Mouse (Mus musculus): ENCODE measurements at regions not wholly inside any gene's neighbourhood (a gene's known extent, or its start where the extent isn't known, plus 50 kb on each side); places are given as distances from the start of the nearest gene placed in this dataset.
A peak's percentile ranks its signal among the peaks of the same experiment; 100 is the strongest.

DNA sequence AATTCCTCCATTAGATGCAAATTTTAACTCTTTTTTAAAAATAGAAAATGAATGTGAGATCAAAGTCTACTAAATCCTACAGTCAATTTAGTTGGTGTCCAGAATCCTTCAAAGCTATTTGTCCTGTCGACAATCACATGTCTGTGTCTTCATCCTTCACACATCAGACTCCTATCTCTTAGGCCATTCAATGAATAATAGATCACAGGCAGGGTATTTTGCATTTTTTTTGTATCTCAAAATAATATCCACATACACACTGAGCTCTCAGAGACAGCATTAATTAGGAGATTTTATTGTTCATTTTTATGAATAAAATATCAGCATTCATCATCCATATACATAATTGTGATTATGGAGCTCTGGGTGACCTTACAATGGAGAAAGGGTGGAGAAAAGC is 427.2 kb downstream of the Hao1 start:
- no peak for DNase-seq (ENCODE audit: low spot score in 2 of 2)

DNA sequence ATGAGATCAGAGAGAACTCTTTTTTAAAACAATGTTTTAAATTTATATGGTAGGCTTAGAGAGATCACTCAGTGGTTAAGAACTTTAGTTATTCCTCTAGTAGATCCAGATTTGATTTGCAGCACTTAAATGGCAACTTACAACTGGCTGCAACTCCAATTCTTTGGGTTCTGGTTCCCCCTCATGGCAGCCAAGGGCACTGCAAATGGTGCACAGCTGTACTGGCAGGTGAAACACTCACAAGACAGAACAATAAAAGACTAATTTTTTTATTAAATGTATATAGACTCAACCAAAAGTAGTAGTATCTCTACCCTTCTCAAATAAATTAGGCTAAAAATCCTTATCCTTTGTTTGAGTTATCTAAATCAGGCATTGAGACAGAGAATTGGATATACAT is 446.9 kb downstream of the Hao1 start:
- no peak for DNase-seq (ENCODE audit: low spot score in 2 of 2)

DNA sequence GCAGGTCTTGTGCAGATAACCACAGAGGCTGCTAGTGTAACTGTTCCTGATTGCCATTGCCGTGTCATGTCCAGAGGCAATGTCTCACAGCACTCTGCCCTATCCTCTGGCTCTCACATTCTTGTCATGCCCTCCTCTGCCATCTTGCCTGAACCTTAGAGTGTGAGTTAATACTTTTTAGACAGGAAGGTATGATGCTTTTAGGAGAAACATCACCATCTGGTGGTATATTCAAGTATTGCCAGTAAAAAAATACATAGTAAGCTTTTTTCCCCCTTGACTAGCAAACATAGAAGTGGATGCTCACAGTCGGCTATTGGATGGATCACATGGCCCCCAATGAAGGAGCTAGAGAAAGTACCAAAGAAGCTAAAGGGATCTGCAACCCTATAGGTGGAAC is 465.8 kb downstream of the Hao1 start:
- DNase-seq (ENCODE audit: low spot score in 2 of 2), result no peak

DNA sequence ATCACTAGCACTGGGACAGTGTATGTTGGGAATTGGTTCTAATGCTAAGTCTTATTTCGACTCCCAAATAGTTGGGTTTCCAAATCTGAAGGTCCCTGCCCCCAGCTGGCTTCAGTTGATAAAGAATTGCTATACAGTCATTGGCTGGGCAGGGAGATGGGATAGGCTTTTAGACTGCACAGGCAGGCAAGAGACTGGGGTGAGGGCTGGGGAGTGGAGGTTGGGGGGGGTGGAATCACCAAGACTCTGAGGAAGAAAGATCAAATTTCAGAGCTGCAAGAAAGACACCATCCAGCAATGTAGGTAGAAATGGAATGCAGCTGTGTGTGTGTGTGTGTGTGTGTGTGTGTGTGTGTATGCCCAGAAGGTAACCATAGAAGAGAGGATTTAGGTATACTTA is 474.0 kb downstream of the Hao1 start:
- no peak for DNase-seq (ENCODE audit: low spot score in 2 of 2)

DNA sequence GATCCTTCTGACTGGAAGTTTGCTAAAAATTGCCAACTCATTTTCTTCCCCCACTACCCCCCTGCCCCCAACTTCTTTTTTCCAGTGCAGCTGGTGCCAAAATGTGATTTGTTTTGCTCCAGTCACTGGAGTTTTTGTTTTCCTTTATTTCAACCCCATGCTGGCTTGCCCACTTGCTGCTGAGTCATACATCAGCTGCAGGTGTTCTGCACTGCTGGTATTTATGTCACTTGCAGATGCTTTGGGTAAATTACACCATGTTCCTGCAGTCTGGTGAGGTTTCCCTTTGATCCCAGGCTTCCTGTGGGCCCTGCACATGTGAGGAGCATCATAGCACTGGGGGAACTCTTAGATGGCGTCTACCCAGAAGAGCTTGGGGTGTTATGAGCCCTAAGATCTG is 476.2 kb downstream of the Hao1 start:
- no peak for DNase-seq (ENCODE audit: low spot score in 2 of 2)

DNA sequence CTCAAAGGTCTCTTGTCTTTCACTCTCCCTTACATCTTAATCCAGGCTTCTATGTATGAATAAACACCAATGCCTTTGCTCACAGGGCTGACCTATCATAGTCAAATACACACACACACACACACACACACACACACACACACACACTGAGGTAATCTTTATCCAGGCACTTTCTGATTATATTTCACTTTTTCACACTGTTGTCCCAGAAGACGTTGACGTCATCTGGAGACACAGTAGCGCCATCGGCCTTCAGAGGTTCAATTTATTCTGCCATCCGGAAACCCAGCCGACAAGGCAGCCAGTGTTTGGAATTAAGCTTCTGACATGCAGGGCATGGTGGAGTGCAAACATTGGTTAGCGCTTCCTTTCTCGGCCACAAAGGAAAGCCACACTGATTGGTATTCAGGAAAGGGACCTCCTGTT is 486.2 kb downstream of the Hao1 start:
- no peak for DNase-seq (ENCODE audit: low spot score in 2 of 2)

DNA sequence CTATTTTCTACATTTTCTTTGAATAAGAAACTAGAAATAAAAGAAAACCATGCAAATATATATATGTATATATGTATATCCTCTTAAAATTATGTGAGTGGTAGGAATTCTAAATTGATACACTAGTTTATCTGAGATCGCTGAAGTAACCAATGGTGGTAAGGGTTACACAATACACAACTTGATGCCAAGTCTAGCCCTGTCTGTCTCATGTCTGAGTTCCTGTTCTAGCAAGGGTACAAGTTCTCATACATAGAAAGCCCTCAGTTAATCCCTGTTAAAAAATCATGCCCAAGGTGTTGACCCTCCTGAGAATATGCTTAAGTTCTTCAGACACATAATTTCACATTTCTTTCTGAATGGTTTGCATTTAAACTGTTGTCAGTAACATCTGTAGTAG is 486.8 kb downstream of the Hao1 start:
- DNase-seq (ENCODE audit: low spot score in 2 of 2), result no peak

DNA sequence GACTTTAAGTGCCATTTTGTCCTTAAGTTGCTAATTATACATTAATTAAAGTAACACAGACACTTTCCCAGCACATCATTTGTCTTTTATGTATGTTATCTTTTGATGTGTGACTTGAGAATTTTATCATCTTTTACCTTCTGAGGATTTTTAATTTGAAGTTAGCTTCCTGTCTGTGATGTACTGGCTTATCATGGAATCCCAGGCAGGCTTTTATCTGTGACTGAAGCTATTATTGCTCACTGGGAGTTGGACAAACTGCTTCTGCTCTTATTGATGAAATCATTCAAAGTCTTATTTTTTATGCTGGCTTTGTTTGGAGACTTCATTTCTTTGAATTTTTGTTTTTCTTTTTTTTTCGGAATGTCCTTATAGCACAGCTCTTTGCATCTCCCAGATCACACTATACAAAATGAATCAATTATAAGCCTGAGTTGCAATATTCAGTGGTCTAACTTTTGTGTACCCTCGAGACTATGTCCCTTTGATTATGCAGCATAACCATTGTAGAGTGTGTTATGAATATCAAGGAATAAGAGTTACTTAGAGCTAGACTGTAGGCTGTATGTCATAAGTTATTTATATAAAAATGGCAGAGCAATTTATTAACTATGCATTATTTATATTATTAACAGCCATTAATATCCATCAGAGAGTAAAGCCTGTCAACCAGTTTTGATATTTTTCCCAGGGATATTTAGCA is 494.1 kb downstream of the Hao1 start:
- DNase-seq (ENCODE audit: low spot score in 2 of 2), result no peak

DNA sequence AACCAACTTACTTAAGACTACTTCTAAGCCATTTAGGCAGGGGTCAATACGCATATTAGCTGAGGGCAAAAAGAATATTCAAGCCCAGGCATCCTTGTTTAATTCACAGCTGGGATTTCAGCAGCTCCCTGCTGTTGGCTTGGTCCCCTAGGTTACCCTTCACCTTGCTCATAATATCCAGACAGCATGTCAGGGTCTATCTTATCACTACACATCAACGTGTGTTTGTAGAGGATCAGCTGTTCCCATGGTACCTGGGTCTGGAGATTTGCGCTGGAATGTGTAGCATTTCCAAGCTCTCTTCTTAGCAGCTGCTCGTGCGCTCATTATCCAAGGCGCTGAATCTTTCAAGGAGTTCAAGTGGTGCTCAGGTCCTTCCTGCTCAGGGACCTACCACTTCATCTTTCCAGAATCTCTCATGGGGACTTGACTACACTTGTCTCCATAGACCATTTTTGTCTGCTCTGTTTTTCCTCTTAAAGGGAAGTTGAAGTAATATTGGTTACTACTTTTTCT is 484.5 kb downstream of the Bmp2 start:
- DNase-seq (ENCODE audit: low spot score in 2 of 2), result no peak

DNA sequence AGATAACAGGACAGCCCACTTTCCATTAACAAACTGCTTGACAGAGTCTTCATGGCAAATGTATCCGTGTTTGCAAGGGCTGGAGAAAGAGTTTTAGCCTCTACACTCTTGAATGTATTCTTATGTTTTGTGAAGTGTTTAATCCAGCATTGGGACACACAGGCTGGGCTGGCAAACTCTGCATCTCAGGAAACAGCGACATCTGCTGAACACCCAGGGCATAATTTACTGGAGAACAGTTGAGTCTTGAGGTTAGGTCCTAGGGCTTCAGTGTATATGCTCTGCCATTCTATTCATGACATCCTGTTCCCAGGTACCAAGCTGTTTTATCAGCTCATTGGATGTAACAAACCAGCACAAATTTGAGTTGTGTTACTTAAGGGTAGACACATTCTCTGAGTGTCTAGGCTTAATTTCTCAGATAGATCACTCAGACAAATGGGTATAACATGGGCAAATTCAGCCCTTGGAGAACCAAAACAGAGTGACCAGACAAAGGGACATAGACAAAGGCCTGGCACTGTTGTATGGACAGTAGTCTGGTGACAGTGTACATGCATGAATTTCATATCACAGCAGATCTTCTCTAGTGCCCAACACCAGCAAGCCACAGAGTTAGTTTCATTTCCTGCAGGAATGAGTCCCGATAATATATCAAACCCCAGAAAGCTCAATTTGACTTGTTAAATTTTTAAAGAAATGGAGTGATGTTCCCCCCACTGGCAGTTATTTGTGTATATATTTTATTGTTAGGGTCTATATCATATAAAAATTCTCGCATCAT is 477.9 kb downstream of the Bmp2 start:
- DNase-seq (ENCODE audit: low spot score in 2 of 2), result peak; percentile 15 to 61

DNA sequence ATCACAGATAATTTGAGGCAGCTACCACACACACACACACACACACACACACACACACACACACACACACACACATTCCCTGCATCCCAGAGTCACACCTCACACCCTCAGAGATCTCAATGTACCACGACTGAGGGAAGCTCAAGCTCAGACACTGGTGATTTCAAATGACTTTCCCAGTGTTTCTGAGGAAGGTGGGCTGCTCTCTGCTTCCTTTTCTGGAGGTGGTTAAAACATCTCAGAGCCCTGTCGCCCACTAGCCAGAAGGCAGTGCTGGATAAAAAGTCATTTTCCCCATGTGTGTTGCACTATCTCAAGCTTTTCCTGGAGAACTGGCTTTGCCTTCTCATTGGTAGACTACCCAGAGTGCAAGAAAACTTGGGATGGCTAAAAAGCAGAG is 477.2 kb downstream of the Bmp2 start:
- no peak for DNase-seq (ENCODE audit: low spot score in 2 of 2)

DNA sequence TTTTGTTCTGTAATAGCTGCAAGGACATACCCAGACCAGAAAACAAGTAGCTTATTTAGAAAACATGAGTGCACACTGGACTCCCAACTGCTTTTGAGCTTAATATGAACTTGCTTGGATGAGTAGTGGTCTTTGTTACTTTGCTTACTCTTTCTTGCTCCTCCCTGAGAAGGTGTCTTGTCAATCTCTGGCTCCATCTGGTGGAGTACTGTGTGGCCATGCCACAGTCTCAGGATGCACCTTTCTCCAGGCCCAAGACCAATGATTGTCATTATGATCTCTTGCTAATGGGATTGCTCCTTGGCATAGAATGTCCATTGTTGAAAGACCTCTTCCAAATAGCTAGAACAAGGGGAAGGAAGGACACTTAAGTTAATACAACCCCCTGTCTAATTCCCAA is 465.1 kb downstream of the Bmp2 start:
- DNase-seq (ENCODE audit: low spot score in 2 of 2), result peak; percentile 9 to 55

DNA sequence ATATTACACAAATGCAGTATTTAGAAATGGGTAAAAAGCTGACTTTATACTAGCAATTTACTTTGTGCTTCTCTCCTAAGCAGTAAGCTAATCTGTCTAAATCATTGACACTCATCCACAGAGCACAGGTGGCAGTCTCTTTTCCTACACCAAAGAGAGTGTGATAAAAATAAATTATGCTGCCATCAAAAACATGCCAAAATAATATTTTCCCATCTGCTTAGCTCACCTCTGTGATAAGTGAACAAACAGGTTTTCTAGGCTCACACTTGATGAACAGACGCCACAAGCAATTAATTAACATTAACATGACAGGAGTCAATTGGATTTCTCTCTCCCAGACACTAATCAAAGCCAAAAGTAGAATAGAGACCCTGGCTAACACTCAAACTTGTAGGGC is 451.2 kb downstream of the Bmp2 start:
- peak in 1 of 2 experiments; percentile 21 for DNase-seq (ENCODE audit: low spot score in 2 of 2)

DNA sequence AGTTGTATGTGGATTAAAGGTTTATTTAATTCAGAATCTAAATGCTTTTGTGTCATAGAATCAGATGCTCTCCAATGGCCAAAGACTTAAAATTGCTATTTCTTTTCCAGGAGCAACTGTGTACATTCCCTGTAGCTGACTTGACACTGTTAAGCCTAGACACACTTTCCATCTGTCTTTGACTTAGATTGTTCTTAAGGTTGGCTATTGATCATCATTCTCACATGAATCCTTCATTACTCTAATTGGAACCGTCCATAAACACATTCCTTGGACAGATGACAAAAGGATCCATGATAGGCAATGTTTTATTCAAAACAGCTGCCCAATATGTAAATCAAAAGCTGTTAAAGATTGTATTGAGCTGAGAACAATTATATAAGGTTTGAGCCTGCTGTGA is 442.8 kb downstream of the Bmp2 start:
- DNase-seq (ENCODE audit: low spot score in 2 of 2), result no peak

DNA sequence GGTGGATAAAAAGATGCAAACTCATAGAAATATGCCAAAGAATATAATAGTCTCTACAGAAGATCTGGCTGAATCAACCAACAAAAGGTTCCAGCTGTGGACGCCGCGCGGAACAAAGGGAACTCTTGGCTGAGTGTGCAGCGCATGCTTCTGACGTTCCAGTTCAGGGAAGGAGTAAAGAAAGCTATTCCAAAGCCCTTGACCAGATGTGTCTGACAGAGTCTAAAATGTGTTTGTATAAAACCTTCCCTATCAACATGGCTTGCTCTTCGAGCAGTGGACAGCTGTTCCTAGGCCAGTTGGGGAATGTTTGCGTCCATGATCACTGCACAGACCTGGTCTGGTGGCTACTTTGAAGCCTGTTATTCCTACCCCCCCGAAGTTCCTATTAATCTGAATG is 442.4 kb downstream of the Bmp2 start:
- no peak for DNase-seq (ENCODE audit: low spot score in 2 of 2)

DNA sequence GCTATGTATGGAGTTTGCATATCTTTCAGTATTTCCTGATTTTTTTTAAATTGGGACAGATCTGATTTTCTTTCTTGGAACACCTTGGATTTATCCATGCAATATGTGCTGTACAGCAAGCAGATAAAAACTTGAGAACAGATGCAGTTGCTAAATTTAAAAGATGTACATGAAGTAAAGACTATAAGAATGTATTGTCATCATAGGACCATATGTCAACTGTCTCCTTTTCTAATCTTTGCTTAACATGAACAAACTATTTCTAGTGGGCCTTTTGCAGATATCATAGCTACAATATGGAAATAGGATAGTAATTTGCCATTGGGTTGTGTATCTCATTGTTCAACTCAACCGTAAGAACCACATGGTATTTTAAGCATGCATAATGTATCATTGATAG is 435.7 kb downstream of the Bmp2 start:
- no peak for DNase-seq (ENCODE audit: low spot score in 2 of 2)
